Mouse (Mus musculus) stomach, embryonic 15.5 days (tissue): ENCODE data around the gene Tk1. TPM values are rescaled to one million over a fixed set of nuclear protein-coding genes. Genes with fewer than 3 reads are reported as not detected.
A peak's percentile ranks its signal among the peaks of the same experiment; 100 is the strongest.

Experiments
- ATAC-seq: fragments of 200-750 bp; cut with Nextera tagmentation; 2 replicates; pipeline ENCODE4 v1.8.0; 2017; ENCODE audit warnings: low read depth, moderate number of reproducible peaks, moderate TSS enrichment; ENCODE audit not compliant: insufficient read depth, low FRiP score
- H3K27ac ChIP-seq: fragments of 300-500 bp; sonication (generic); 2 replicates; pipeline ENCODE4 v1.5.1; 2015; ENCODE audit warnings: mild to moderate bottlenecking, inconsistent platforms
- H3K27me3 ChIP-seq: fragments of 300-500 bp; sonication (generic); replicated peaks from 2 replicates; pipeline ENCODE4 v1.6.1; 2015; ENCODE audit warnings: inconsistent platforms
- H3K36me3 ChIP-seq: fragments of 300-500 bp; sonication (generic); 2 replicates; pipeline ENCODE4 v1.6.1; 2015; ENCODE audit warnings: inconsistent platforms
- H3K4me1 ChIP-seq: fragments of 300-500 bp; sonication (generic); 2 replicates; pipeline ENCODE4 v1.6.1; 2015; ENCODE audit warnings: inconsistent platforms
- H3K4me2 ChIP-seq: fragments of 300-500 bp; sonication (generic); 2 replicates; pipeline ENCODE4 v1.6.1; 2015; ENCODE audit warnings: mild to moderate bottlenecking, inconsistent platforms
- H3K4me3 ChIP-seq: fragments of 300-500 bp; sonication (generic); replicated peaks from 2 replicates; pipeline ENCODE4 v1.5.1; 2015; ENCODE audit warnings: inconsistent platforms
- H3K9ac ChIP-seq: fragments of 300-500 bp; sonication (generic); 2 replicates; pipeline ENCODE4 v1.6.1; 2015; ENCODE audit warnings: inconsistent platforms
- H3K9me3 ChIP-seq: fragments of 300-500 bp; sonication (generic); 2 replicates; pipeline ENCODE4 v1.6.1; 2016; ENCODE audit warnings: inconsistent platforms
- WGBS: fragments of 180-500 bp; shearing (Covaris S2); methylation state at CpG from one replicate; pipeline ENCODE4 v1.1.7; 2015; 5-methylcytosine and 5-hydroxymethylcytosine counted together
- polyA plus RNA-seq: library from polyadenylated mRNA; unstranded; fragments of >200 nt; fragmentation: Nextera tagmentation; extraction: Ambion mirVana; gene quantifications from 2 replicates; pipeline ENCODE4 v1.2.1, GENCODE M21; 2015

Tk1 gene
- polyA plus RNA-seq, 1 experiment from 2014 or later: 139 TPM

DNA sequence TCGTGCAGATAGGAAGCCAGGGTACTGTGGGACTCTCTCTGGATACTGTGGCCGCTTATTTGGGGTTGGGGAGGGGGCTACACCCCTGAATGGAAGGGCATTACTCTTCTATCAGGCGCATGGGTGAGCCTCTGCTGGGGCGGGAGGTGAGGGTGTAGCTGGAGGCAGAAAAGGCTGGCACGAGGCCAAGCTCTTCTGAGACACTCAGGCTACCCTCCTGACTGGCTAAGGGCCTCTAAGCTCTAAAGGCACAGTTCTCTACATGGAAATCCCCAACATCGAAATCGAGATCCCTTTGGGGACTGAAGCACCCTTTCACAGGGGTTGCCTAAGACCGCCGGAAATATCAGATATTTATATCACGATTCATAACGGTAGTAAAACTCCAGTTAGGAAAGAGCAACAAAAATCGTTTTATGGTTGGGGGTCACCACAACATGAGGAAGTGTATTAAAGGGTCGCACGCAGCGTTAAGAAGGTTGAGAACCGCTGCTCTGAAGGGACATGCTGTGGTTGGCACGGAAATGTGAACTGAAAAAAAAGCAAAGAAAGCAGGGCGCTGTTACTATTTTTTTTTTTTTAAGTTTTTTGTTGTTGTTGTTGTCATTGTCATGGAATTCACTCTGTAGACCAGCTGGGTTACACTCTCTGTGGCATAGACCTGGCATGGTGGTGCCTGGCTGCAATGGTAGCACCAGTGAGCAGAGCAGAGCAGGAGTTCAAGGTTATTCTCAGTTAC is 2.4 kb upstream of the Tk1 start:
- WGBS: 60% methylated on average over 18 of the region's 18 CpGs
- Histone ChIP-seq H3K4me3 (no peak overlapping the region), H3K4me1 (peaks cover 76% of the 10 kb centered on the region), H3K27me3 (no peaks in the 10 kb centered on the region), H3K9me3 (no peaks in the 10 kb centered on the region), H3K9ac (no peak overlapping the region), H3K36me3 (0 out of 2 replicates have a peak, but pooled peaks cover 1% of the 10 kb centered on the region), H3K27ac (peak overlapping the region; percentile 83), H3K4me2 (peak overlapping the region; percentile 14; the same call in 1 of the 2 replicates)
- no peak for ATAC-seq

DNA sequence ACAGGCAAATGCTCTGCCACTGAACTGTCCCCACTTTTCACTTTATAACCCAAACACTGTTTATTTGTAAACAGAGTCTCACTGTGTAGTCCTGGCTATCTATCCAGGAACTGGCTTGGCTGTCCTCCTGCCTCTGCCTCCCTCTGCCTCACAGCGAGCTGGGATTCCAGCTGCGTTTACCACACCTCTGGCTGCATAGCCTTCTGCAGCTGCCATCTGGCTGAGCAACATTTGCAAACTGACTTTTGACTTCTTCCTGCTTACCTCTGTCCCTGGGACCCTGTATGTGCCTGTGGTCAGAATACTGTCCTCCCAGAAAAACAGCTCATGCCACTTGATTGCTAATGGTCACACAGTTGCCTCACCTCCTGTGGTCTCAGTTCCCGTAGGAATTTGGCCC is 1.5 kb upstream of the Tk1 start:
- no peak overlapping the region for H3K4me3 ChIP-seq
- peaks cover 83% of the 10 kb centered on the region for H3K4me1 ChIP-seq
- 44% methylated on average over 3 of the region's 3 CpGs for WGBS
- H3K4me2 ChIP-seq: peak overlapping the region; percentile 14
- no peaks in the 10 kb centered on the region for H3K9me3 ChIP-seq
- H3K36me3 ChIP-seq: 0 out of 2 replicates have a peak, but pooled peaks cover 3% of the 10 kb centered on the region
- no peak for ATAC-seq
- H3K27me3 ChIP-seq: no peaks in the 10 kb centered on the region
- H3K9ac ChIP-seq: no peak overlapping the region
- peak overlapping the region; percentile 95 for H3K27ac ChIP-seq

DNA sequence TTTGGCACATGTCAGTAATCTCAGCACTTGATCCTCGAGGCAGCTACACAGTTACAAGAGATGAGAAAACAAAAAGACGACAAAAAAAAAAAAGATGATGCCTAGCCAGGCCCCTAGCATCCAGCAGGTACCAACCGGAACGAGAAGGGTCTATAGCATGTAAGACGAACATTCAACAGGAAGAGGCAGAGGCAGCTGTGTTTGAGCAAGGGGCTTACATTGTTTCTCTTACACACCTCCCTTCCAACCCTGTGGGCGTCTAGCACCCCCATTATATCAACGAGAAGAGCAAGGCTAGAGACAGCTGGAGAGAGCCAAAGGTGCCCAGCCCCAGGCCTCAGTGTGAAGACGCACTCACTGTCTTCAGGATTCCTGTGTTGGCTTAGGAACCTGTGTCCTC is 1.0 kb upstream of the Tk1 start:
- peaks cover 80% of the 10 kb centered on the region for H3K4me1 ChIP-seq
- peak overlapping the region; percentile 95; the same call in 1 of the 2 replicates for H3K27ac ChIP-seq

GRCm38 (mm10) chr11:117826164-117826563 is 272 bp upstream of the Tk1 start:
- Histone ChIP-seq H3K4me3 (peak overlapping the region; percentile 62), H3K9me3 (no peaks in the 10 kb centered on the region), H3K9ac (peak overlapping the region; percentile 42), H3K27ac (peak overlapping the region; percentile 95), H3K27me3 (no peaks in the 10 kb centered on the region), H3K36me3 (peaks cover 11% of the 10 kb centered on the region; the same call in 1 of the 2 replicates), H3K4me2 (peak overlapping the region; percentile 93), H3K4me1 (peaks cover 86% of the 10 kb centered on the region)
- no peak for ATAC-seq
- 11% methylated on average over 5 of the region's 5 CpGs for WGBS

More for the DNA sequence above, 1.0 kb upstream of the Tk1 start:
- H3K9ac ChIP-seq: no peak overlapping the region
- peak overlapping the region; percentile 93; the same call in 1 of the 2 replicates for H3K4me2 ChIP-seq
- peaks cover 3% of the 10 kb centered on the region; the same call in 1 of the 2 replicates for H3K36me3 ChIP-seq
- ATAC-seq: no peak
- H3K4me3 ChIP-seq: no peak overlapping the region
- WGBS: 42% methylated on average over 8 of the region's 8 CpGs
- no peaks in the 10 kb centered on the region for H3K9me3 ChIP-seq
- H3K27me3 ChIP-seq: no peaks in the 10 kb centered on the region

DNA sequence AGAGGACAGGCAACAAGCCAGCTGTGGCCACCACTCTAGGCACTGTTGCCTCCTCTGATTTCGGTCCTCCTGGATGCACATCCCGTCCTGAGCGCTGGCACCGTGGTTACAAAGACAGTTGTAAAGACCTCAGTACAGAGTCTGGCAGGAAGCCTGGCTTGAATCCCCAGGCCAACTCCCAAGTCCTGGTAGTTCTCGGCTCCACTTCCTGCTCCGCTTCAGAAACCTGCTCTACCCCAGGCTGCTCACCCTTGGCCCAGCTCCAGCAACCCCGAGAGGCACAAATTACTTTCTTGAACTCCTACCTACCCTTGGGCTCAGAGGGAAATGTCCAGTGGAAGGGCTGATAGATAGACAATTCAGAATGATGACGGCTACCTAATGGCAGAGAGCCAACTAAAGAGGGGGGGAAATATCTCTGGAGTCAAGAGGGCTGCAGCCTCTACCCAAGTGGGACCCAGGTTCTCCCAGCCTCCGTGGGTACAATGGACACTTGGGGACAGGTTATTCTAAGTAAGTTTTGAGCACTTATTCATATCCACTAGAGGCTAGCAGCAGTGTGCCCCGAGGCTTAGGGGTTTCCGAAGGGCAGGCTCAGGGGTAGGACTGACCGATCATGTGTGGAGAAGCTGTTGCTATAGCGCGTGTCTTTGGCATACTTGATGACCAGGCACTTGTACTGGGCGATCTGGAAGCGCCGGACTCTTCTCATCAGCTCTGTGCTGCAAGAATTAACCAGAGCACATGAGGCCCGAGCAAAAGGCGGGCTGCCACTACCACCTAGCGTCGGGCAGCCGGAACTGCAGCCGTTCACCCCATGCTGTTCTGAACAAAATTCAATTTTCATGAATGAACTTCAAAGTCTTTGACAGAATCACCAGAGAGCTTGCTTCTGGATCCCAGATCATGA is 1.6 kb downstream of the Tk1 start:
- H3K27ac ChIP-seq: peak overlapping the region; percentile 95
- H3K9me3 ChIP-seq: no peaks in the 10 kb centered on the region
- no peaks in the 10 kb centered on the region for H3K27me3 ChIP-seq
- peak overlapping the region; percentile 65 for H3K9ac ChIP-seq
- H3K4me1 ChIP-seq: peaks cover 73% of the 10 kb centered on the region
- peaks cover 19% of the 10 kb centered on the region for H3K36me3 ChIP-seq
- H3K4me3 ChIP-seq: peak overlapping the region; percentile 62
- peak overlapping the region; percentile 93 for H3K4me2 ChIP-seq
- WGBS: 12% methylated on average over 23 of the region's 23 CpGs
- peak; percentile 32; the same call in 1 of the 2 replicates for ATAC-seq

DNA sequence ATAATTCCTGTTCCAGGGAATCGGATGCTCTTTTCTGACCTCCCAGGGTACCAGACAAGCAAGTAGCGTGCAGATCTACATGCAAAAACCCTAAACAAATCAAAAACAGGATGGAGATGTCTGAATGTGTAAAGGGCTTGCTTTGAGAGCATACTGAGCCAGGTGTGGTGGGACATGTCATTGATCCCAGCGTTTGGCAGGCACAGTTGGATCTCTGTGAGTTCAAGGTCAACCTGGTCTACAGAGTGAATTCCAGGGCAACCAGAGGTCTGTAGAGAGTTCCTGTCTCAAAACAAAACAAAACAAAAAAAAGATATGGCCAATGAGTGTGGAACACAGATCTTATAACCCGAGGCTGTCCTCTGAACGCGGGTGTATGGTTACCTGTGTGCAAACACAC is 2.5 kb downstream of the Tk1 start:
- no peak for ATAC-seq
- H3K9me3 ChIP-seq: no peaks in the 10 kb centered on the region
- H3K36me3 ChIP-seq: peaks cover 28% of the 10 kb centered on the region
- peak overlapping the region; percentile 5; the same call in 1 of the 2 replicates for H3K4me2 ChIP-seq
- peaks cover 64% of the 10 kb centered on the region for H3K4me1 ChIP-seq
- no peaks in the 10 kb centered on the region for H3K27me3 ChIP-seq
- H3K4me3 ChIP-seq: 0 out of 2 replicates have a peak overlapping the region, but pooled peaks have one; percentile 1
- 85% methylated on average over 6 of the region's 6 CpGs for WGBS
- no peak overlapping the region for H3K9ac ChIP-seq
- peak overlapping the region; percentile 46 for H3K27ac ChIP-seq

DNA sequence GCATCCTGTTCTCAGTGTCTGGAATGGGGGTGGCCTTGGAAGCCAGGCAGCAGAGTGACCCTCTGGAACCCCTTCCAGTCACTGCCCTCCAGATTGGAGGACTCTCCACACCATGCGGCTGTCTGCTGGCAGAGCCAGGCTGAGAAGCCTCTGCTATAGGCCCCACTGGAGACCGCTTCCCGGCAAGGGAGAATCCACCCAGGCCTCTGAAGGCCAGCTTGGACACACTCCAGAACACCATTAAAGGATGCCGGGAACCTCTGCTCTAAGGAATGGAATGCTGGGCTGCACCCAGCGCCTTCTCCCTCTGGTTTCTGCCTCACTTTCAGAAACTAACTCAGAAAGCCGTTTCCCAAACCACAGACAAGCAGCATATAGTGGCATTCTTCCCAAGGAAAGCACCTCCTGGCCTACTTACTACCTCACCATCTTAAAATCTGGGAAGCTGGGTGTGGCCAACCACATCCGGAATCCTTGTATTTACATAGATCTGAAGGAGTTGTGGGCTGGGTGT is 3.1 kb downstream of the Tk1 start:
- H3K27ac ChIP-seq: peak overlapping the region; percentile 46
- no peak for ATAC-seq
- WGBS: 63% methylated on average over 7 of the region's 7 CpGs

GRCm38 (mm10) chr11:117821868-117822267 is 4.0 kb downstream of the Tk1 start:
- H3K36me3 ChIP-seq: peaks cover 41% of the 10 kb centered on the region
- WGBS: 86% methylated on average over 9 of the region's 9 CpGs

More for the DNA sequence above, 3.1 kb downstream of the Tk1 start:
- 0 out of 2 replicates have a peak overlapping the region, but pooled peaks have one; percentile 1 for H3K4me3 ChIP-seq
- H3K9ac ChIP-seq: no peak overlapping the region
- no peaks in the 10 kb centered on the region for H3K9me3 ChIP-seq
- H3K36me3 ChIP-seq: peaks cover 34% of the 10 kb centered on the region
- no peaks in the 10 kb centered on the region for H3K27me3 ChIP-seq
- peak overlapping the region; percentile 5 for H3K4me2 ChIP-seq
- H3K4me1 ChIP-seq: peaks cover 59% of the 10 kb centered on the region

DNA sequence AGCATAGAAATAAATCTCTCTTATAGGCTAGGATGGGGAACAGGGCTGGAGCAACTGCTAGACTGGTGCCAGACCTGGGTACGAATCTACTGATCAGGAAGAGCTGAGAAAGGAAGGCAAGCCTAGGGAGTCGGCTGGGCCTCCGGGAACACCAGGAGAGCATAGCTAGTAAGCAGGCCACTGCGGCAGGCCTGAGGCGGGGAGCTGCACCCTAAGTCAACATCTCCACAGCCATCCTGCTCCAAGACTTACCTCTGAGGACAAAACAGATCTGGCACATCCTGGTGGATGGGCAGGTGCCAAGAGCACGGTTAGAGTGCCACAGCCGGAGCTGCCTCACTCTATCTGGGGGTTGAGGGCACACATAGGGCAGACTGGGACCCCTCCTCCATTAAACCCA is 5.7 kb downstream of the Tk1 start:
- H3K27me3 ChIP-seq: no peaks in the 10 kb centered on the region
- H3K4me3 ChIP-seq: no peak overlapping the region
- peaks cover 36% of the 10 kb centered on the region for H3K4me1 ChIP-seq
- no peak for ATAC-seq
- H3K9me3 ChIP-seq: no peaks in the 10 kb centered on the region
- H3K36me3 ChIP-seq: peaks cover 54% of the 10 kb centered on the region
- 87% methylated on average over 7 of the region's 7 CpGs for WGBS
- no peak overlapping the region for H3K4me2 ChIP-seq
- H3K9ac ChIP-seq: no peak overlapping the region
- H3K27ac ChIP-seq: no peak overlapping the region

More at GRCm38 (mm10) chr11:117821868-117822267, 4.0 kb downstream of the Tk1 start:
- Histone ChIP-seq H3K27ac (no peak overlapping the region; the same call in 1 of the 2 replicates), H3K4me2 (no peak overlapping the region), H3K27me3 (no peaks in the 10 kb centered on the region), H3K4me1 (peaks cover 50% of the 10 kb centered on the region), H3K4me3 (no peak overlapping the region), H3K9ac (no peak overlapping the region), H3K9me3 (no peaks in the 10 kb centered on the region)
- ATAC-seq: no peak

DNA sequence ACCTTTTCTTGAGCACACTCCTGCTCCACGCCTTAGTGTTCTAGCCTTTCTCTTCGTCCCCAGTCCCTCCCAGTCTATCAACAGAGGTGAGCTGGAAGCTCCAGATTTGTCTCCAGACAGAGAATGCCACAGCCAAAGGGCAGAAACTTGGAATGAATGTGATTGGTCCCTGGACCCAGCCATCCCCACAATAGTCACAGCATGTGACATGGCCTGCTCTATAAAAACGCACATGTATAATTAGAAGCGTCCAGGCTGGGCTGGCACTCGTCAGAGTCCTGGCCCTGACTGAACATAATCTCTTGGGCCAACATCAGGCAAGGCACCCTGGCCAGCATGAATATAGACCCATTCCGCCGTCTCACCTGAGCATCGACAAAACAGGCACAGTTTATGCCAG is 6.8 kb downstream of the Tk1 start:
- Histone ChIP-seq H3K9ac (no peak overlapping the region), H3K27ac (no peak overlapping the region), H3K4me1 (peaks cover 26% of the 10 kb centered on the region), H3K4me3 (no peak overlapping the region), H3K27me3 (no peaks in the 10 kb centered on the region), H3K9me3 (no peaks in the 10 kb centered on the region), H3K36me3 (peaks cover 62% of the 10 kb centered on the region), H3K4me2 (no peak overlapping the region)
- ATAC-seq: no peak
- WGBS: 80% methylated on average over 8 of the region's 8 CpGs

DNA sequence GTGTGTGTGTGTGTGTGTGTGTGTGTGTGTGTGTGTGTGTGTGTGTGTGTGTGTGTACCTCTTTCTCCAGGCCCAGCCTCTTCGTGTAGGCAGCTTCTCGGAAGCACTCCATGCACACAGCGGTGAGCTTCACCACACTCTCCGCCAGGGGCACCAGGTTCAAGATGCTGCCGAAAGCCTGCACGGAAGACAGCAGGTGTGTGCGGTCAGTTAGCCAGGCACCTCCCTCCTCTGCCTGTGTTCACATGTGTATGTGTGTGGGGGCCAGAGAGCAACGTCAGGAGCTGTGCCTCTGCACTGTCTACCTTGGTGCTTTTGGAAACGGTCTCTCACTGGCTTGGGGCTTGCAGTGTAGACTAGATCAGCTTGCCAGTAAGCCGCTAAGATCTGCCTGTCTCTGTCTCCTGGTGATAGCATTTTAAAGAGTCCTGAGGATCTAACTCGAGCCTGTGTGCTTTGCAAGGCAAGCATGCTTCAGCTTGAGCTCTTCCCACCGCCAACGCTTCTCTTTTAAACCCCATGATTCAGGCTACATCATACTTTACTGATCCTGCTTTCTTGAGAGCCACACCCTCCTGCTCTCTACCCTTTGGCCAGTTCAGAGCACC is 9.4 kb downstream of the Tk1 start:
- ATAC-seq: no peak
- Histone ChIP-seq H3K9ac (no peak overlapping the region), H3K27ac (0 out of 2 replicates have a peak overlapping the region, but pooled peaks have one; percentile 7), H3K4me2 (no peak overlapping the region), H3K9me3 (no peaks in the 10 kb centered on the region), H3K27me3 (no peaks in the 10 kb centered on the region), H3K4me1 (peaks cover 4% of the 10 kb centered on the region; the same call in 1 of the 2 replicates), H3K36me3 (peaks cover 68% of the 10 kb centered on the region), H3K4me3 (no peak overlapping the region)
- 87% methylated on average over 13 of the region's 13 CpGs for WGBS
